Mouse (Mus musculus) adrenal gland, postnatal 4 days (tissue): ENCODE data around the gene Ghdc. TPM values are rescaled to one million over a fixed set of nuclear protein-coding genes. Genes with fewer than 3 reads are reported as not detected.

ENCODE experiments used
- DNase-seq, 2 experiments: peaks; one replicate each; pipeline ENCODE4 v3.0.0; 2021 to 2022; ENCODE audit warnings: low spot score in 2 of 2, mixed read lengths in 2 of 2
- total RNA-seq, 2 experiments: library from RNA; stranded (reverse); gene quantifications; 2 replicates each; pipeline ENCODE4 v1.2.3; 2021

Gene Ghdc
- total RNA-seq, 2 experiments from 2014 or later = 15.4 to 15.5 TPM

- DNase-seq = no peak
Measured at GRCm38 (mm10) chr11:100784286-100784685, 13.5 kb upstream of the Ghdc start.

GRCm38 (mm10) chr11:100782568-100782967 lies 11.8 kb upstream of the Ghdc start:
- DNase-seq = no peak

GRCm38 (mm10) chr11:100781763-100782475 lies 11.2 kb upstream of the Ghdc start:
- no peak for DNase-seq

- no peak for DNase-seq
Measured at GRCm38 (mm10) chr11:100780247-100780646, 9.5 kb upstream of the Ghdc start.

- DNase-seq = no peak
Measured at GRCm38 (mm10) chr11:100778069-100778468, 7.3 kb upstream of the Ghdc start.

GRCm38 (mm10) chr11:100775921-100776320 lies 5.2 kb upstream of the Ghdc start:
- DNase-seq = no peak

- DNase-seq = no peak
Measured at GRCm38 (mm10) chr11:100774261-100774660, 3.5 kb upstream of the Ghdc start.

GRCm38 (mm10) chr11:100769980-100770379 lies 777 bp downstream of the Ghdc start:
- no peak for DNase-seq

GRCm38 (mm10) chr11:100767871-100768270 lies 2.9 kb downstream of the Ghdc start:
- DNase-seq = no peak

GRCm38 (mm10) chr11:100766726-100767125 lies 4.0 kb downstream of the Ghdc start:
- no peak for DNase-seq

- no peak for DNase-seq
Measured at GRCm38 (mm10) chr11:100762831-100763230, 7.9 kb downstream of the Ghdc start, which contains the start of gene Hcrt. Gene Hcrt (minus strand): TSS chr11:100762931.

GRCm38 (mm10) chr11:100761547-100762045 lies 9.2 kb downstream of the Ghdc start:
- peak; percentile 78 to 86 for DNase-seq

- no peak for DNase-seq
Measured at GRCm38 (mm10) chr11:100759611-100760233, 11.0 kb downstream of the Ghdc start, which contains the start of gene Kcnh4. Gene Kcnh4 (minus strand): TSS chr11:100759942.

GRCm38 (mm10) chr11:100758707-100759610 lies 11.8 kb downstream of the Ghdc start:
- no peak for DNase-seq

GRCm38 (mm10) chr11:100757566-100757965 lies 13.2 kb downstream of the Ghdc start:
- no peak for DNase-seq

GRCm38 (mm10) chr11:100756476-100756875 lies 14.3 kb downstream of the Ghdc start:
- no peak for DNase-seq

- no peak for DNase-seq
Measured at GRCm38 (mm10) chr11:100754693-100755057, 16.1 kb downstream of the Ghdc start.

- no peak for DNase-seq
Measured at GRCm38 (mm10) chr11:100754021-100754692, 16.6 kb downstream of the Ghdc start.

GRCm38 (mm10) chr11:100752294-100752693 lies 18.5 kb downstream of the Ghdc start:
- no peak for DNase-seq

- DNase-seq = no peak
Measured at GRCm38 (mm10) chr11:100750127-100750526, 20.6 kb downstream of the Ghdc start.

GRCm38 (mm10) chr11:100749469-100749868 lies 21.3 kb downstream of the Ghdc start:
- no peak for DNase-seq
